Mouse (Mus musculus) C2C12 (cell line): ENCODE data around the gene Usp39.

Source experiments
- CEBPB ChIP-seq: IDR thresholded peaks from one replicate; pipeline ENCODE4 v1.6.1; 2011; ENCODE audit warnings: low read depth, mild to moderate bottlenecking, control low read depth, moderate library complexity
- CTCF ChIP-seq: IDR thresholded peaks from one replicate; pipeline ENCODE4 v1.5.1; 2011; ENCODE audit not compliant: control insufficient read depth, insufficient read depth, insufficient read length
- MAX ChIP-seq: IDR thresholded peaks from one replicate; pipeline ENCODE4 v1.6.1; 2011; ENCODE audit warnings: mild to moderate bottlenecking, control low read depth

GRCm38 (mm10) chr6:72316044-72316443, 28.9 kb downstream of the Usp39 start:
- no peak for TF ChIP-seq CTCF
- no peak for TF ChIP-seq MAX
- TF ChIP-seq CEBPB: no peak
